Mouse (Mus musculus): Measurements from ENCODE around the gene Gmds.

DNA sequence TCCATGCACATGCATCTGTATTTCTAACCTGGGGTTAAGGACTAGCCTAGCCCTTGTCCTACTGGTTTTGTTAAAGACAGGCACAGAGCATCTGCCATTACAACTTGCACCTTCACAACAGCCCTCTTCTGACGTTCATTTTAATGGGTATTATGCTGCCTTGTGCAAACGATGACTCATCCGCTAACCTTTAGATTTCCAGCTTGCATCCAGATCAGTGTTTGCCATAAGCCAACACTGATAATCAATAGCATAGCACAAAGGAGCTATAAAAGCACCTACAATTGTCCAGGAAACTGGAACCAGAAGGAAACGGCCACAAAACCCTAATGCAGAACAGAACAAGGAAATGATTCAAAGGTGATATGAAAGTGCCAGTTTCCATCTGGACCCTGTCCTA is 20.2 kb downstream of the Gmds start:
- TF ChIP-seq POLR2A (IDR thresholded peaks at IDR 0.05; ENCODE audit: control insufficient read depth, low read depth, low read length): no peak
- no peak for TF ChIP-seq CTCF (IDR thresholded peaks at IDR 0.05; ENCODE audit: control insufficient read depth, insufficient read depth, insufficient replicate concordance, low read depth, low read length)

All from testis, adult 2 months (tissue).